ENCODE assay signal across 23 mouse cellular contexts in genomic region chr16:61441881-61442280, GRCm38 (mm10).
DNase-seq lines count a peak whose midpoint lies in the region; ATAC-seq and TF ChIP-seq lines count a peak whose summit lies in the region.
"Had no signal": no experiment of that assay in that cellular context is flagged by ENCODE, and none has a peak within 500 bp of the region (broad histone marks: within the 10 kb centered on the region; RNA-seq: fewer than 3 reads in every experiment).

No protein-coding gene starts in this region.

- H3K27ac ChIP-seq in embryonic facial prominence, embryonic 14.5 days (replicated peaks; ENCODE audit: low read depth, low read length): no peak overlapping the region
- H3K27ac ChIP-seq in embryonic facial prominence, embryonic 10.5 days (replicated peaks): no peak overlapping the region
- H3K27ac ChIP-seq: embryonic facial prominence, embryonic 13.5 days; liver, embryonic 12.5 days; macrophage had no signal

- H3K27me3 ChIP-seq in embryonic facial prominence, embryonic 14.5 days (replicated peaks; ENCODE audit: control insufficient read depth, insufficient read depth, low read length): no peaks in the 10 kb centered on the region
- H3K27me3 ChIP-seq in embryonic facial prominence, embryonic 10.5 days (replicated peaks; ENCODE audit: low read depth, poor library complexity, severe bottlenecking): no peaks in the 10 kb centered on the region
- H3K27me3 ChIP-seq: embryonic facial prominence, embryonic 13.5 days; liver, embryonic 12.5 days had no signal

- no peak for TF ChIP-seq POLR2A in brain, embryonic 14.5 days (IDR thresholded peaks at IDR 0.05; ENCODE audit: borderline replicate concordance, extremely low read depth, insufficient read depth, insufficient read length, poor library complexity, severe bottlenecking)

- no peak overlapping the region for H3K9ac ChIP-seq in embryonic facial prominence, embryonic 14.5 days (ENCODE audit: low read depth, low read length)
- H3K9ac ChIP-seq: embryonic facial prominence, embryonic 13.5 days; liver, embryonic 12.5 days; liver, postnatal 0 days had no signal

- intact Hi-C loops in left cerebral cortex, postnatal 4 days (cut with DNase I): no loop called here

- 75% methylated on average over 2 of the region's 2 CpGs for WGBS in embryonic facial prominence, embryonic 14.5 days
- WGBS in embryonic facial prominence, embryonic 10.5 days: 94% methylated on average over 2 of the region's 2 CpGs

- no peaks in the 10 kb centered on the region for H3K36me3 ChIP-seq in embryonic facial prominence, embryonic 14.5 days (ENCODE audit: control insufficient read depth, insufficient read depth, low read length)
- H3K36me3 ChIP-seq in embryonic facial prominence, embryonic 10.5 days (replicated peaks): no peaks in the 10 kb centered on the region
- H3K36me3 ChIP-seq: embryonic facial prominence, embryonic 13.5 days; liver, embryonic 12.5 days had no signal

- peak; percentile 2 for DNase-seq in embryonic facial prominence, embryonic 14.5 days (ENCODE audit: low spot score)
- no peak for DNase-seq in embryonic facial prominence, embryonic 10.5 days (ENCODE audit: low spot score)
- peak; percentile 37 for DNase-seq in left cerebral cortex, postnatal 4 days
- no peak for DNase-seq in left cerebral cortex, adult 11 months (ENCODE audit: low spot score)
- DNase-seq in brain, adult 2 months (ENCODE audit: low read depth, low spot score): peak; percentile 18
- DNase-seq in brain, embryonic 14.5 days (ENCODE audit: low read depth): peak; percentile 41
- DNase-seq in thymus, postnatal 10 days (ENCODE audit: low spot score in 2 of 2): no peak
- DNase-seq: adrenal gland, postnatal 25 days; B cell, adult 2 months; cerebellum, postnatal 25 days; gastrocnemius, postnatal 10 days; heart, postnatal 14 days; kidney, postnatal 25 days; liver, postnatal 0 days; lung, postnatal 10 days; right cerebral cortex, adult 18-20 months; spleen, adult 18-20 months; thymus, postnatal 25 days had no signal

- no peak for ATAC-seq in embryonic facial prominence, embryonic 14.5 days (ENCODE audit: low read depth)
- ATAC-seq: intestine, postnatal 0 days; liver, embryonic 12.5 days; liver, postnatal 0 days had no signal

- no peak overlapping the region for H3K4me3 ChIP-seq in embryonic facial prominence, embryonic 14.5 days (ENCODE audit: low read depth, low read length)
- H3K4me3 ChIP-seq in embryonic facial prominence, embryonic 10.5 days: no peak overlapping the region
- H3K4me3 ChIP-seq: embryonic facial prominence, embryonic 13.5 days; erythroblast, embryonic 14.5 days; liver, embryonic 12.5 days had no signal

- TF ChIP-seq CTCF in brain, embryonic 14.5 days (IDR thresholded peaks at IDR 0.05; ENCODE audit: borderline replicate concordance, extremely low read depth, insufficient read depth, insufficient read length): no peak

- no peaks in the 10 kb centered on the region for H3K9me3 ChIP-seq in embryonic facial prominence, embryonic 14.5 days (ENCODE audit: control insufficient read depth, low read length)
- no peaks in the 10 kb centered on the region for H3K9me3 ChIP-seq in embryonic facial prominence, embryonic 10.5 days
- H3K9me3 ChIP-seq: embryonic facial prominence, embryonic 13.5 days; liver, embryonic 12.5 days had no signal

- H3K4me1 ChIP-seq in embryonic facial prominence, embryonic 14.5 days (ENCODE audit: control insufficient read depth, insufficient read depth, low read length): no peaks in the 10 kb centered on the region
- H3K4me1 ChIP-seq in embryonic facial prominence, embryonic 10.5 days: no peaks in the 10 kb centered on the region
- H3K4me1 ChIP-seq: embryonic facial prominence, embryonic 13.5 days; liver, embryonic 12.5 days had no signal

- no peak overlapping the region for H3K4me2 ChIP-seq in embryonic facial prominence, embryonic 14.5 days (ENCODE audit: low read depth, low read length)
- H3K4me2 ChIP-seq: embryonic facial prominence, embryonic 13.5 days; liver, embryonic 12.5 days had no signal

Comparison
In these comparisons a context has a peak if more than half of its experiments do, and no peak if none do; other contexts are left out.
1. DNase-seq: peak in embryonic facial prominence, embryonic 14.5 days (single experiment), left cerebral cortex, postnatal 4 days (single experiment), brain, adult 2 months (single experiment) and brain, embryonic 14.5 days (single experiment); none in embryonic facial prominence, embryonic 10.5 days (single experiment), left cerebral cortex, adult 11 months (single experiment) and thymus, postnatal 10 days (0 of 2).